Mouse (Mus musculus) lung, embryonic 16.5 days (tissue): Measurements from ENCODE around the gene Rhbdl3. TPM values are rescaled to one million over a fixed set of nuclear protein-coding genes. Genes with fewer than 3 reads are reported as not detected.

Experiments
- ATAC-seq: fragments of 200-750 bp; cut with Nextera tagmentation; 2 replicates; pipeline ENCODE4 v1.8.0; 2017; ENCODE audit warnings: low read depth, mild to moderate bottlenecking, moderate library complexity
- H3K27ac ChIP-seq: fragments of 300-500 bp; sonication (generic); 2 replicates; pipeline ENCODE4 v1.5.1; 2014; ENCODE audit warnings: mild to moderate bottlenecking, control low read depth, low read length
- H3K27me3 ChIP-seq: fragments of 300-500 bp; sonication (generic); 2 replicates; pipeline ENCODE4 v1.6.1; 2014; ENCODE audit warnings: low read depth, low read length, mixed read lengths; ENCODE audit not compliant: control insufficient read depth, insufficient read depth
- H3K36me3 ChIP-seq: fragments of 300-500 bp; sonication (generic); 2 replicates; pipeline ENCODE4 v1.6.1; 2014; ENCODE audit warnings: low read length; ENCODE audit not compliant: control insufficient read depth, insufficient read depth
- H3K4me1 ChIP-seq: fragments of 300-500 bp; sonication (generic); replicated peaks from 2 replicates; pipeline ENCODE4 v1.6.1; 2014; ENCODE audit warnings: low read length, mixed read lengths; ENCODE audit not compliant: control insufficient read depth, insufficient read depth
- H3K4me2 ChIP-seq: fragments of 300-500 bp; sonication (generic); 2 replicates; pipeline ENCODE4 v1.6.1; 2014; ENCODE audit warnings: low read depth, low read length, control low read depth
- H3K4me3 ChIP-seq: fragments of 300-500 bp; sonication (generic); 2 replicates; pipeline ENCODE4 v1.5.1; 2014; ENCODE audit warnings: mild to moderate bottlenecking, low read length, control low read depth
- H3K9ac ChIP-seq: fragments of 300-500 bp; sonication (generic); 2 replicates; pipeline ENCODE4 v1.6.1; 2014; ENCODE audit warnings: low read length, control low read depth
- H3K9me3 ChIP-seq: fragments of 300-500 bp; sonication (generic); 2 replicates; pipeline ENCODE4 v1.6.1; 2016; ENCODE audit warnings: low read length; ENCODE audit not compliant: control insufficient read depth
- WGBS: fragments of 180-500 bp; shearing (Covaris S2); extraction: QIAGEN DNeasy Blood & Tissue Kit; methylation state at CpG from one replicate; pipeline ENCODE4 v1.1.7; 2014; 5-methylcytosine and 5-hydroxymethylcytosine counted together
- polyA plus RNA-seq: library from polyadenylated mRNA; unstranded; fragments of >200 nt; fragmentation: Nextera tagmentation; extraction: Ambion mirVana; gene quantifications from 2 replicates; pipeline ENCODE4 v1.2.1, GENCODE M21; 2015

The Rhbdl3 gene
- polyA plus RNA-seq: 1.5 and 1.7 TPM in 2 replicates

DNA sequence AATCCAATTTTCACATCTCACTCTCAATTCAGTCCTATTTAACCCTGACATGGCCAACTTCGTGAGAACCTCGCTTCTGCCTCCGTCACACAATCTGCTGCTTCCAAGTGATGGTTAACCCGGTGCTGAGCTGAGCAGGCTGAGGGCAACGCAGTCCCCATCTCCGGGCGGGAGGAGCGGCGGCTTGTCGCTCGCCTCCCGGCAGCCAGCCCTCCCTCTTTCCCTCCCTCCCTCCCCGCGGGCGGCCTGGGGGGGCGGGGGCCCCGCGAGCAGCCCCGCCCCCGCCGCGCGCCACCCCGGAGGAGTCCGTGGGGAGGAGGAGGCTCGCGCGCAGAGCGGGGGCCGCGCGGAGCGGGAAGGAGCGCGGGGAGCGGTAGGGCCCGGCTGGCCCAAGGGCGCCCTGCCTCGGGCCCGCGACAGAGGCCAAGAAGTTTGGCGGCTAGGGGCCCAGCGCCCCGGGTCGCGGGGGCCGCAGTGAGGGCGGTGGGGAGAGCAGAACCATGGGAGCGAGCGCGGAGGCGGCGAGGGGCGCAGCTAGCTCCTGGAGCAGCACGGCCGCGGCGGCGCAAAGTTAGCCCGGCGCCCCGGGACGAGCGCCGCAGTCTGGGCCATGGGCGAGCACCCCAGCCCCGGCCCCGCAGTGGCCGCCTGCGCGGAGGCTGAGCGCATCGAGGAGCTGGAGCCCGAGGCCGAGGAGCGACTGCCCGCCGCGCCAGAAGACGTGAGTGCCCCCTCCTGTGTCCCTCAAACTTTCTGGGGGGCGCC lies at the start of gene Rhbdl3:
Gene Rhbdl3 (plus strand): TSS at position 362 of the 765 bp plus-strand sequence.
- Histone ChIP-seq H3K9me3 (no peaks in the 10 kb centered on the region), H3K27ac (no peak within 1 kb of the TSS), H3K27me3 (peaks cover 37% of the 10 kb centered on the region), H3K9ac (peak within 1 kb of the TSS; percentile 70), H3K4me1 (peaks cover 26% of the 10 kb centered on the region), H3K4me3 (peak within 1 kb of the TSS; percentile 69), H3K36me3 (no peaks in the 10 kb centered on the region), H3K4me2 (peak within 1 kb of the TSS; percentile 100)
- under 1% methylated on average over 50 of the region's 81 CpGs for WGBS
- peak; percentile 75 for ATAC-seq

DNA sequence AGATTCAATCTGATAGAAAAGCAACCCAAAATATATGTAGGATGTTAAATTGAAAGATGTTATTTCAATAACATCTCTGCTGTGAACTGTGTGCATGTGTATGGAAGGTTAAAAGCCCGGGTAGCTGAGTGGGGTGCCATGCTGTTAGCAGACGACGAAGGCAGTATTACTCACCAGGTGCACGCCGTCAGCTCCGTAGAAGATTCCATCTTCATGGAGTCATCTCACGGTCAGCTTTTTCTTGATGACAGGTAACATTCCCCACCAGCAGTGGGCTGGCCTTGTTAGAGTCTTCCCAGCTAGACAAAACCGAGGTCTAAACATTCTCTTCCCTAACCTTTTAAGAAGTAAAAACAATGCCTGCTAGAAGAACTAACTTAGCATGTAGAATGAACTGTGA lies 36.6 kb upstream of the Rhbdl3 start:
- Histone ChIP-seq H3K9me3 (no peaks in the 10 kb centered on the region), H3K4me1 (no peaks in the 10 kb centered on the region), H3K36me3 (peaks cover 13% of the 10 kb centered on the region), H3K27ac (no peak overlapping the region), H3K27me3 (no peaks in the 10 kb centered on the region), H3K9ac (no peak overlapping the region), H3K4me3 (no peak overlapping the region), H3K4me2 (no peak overlapping the region)
- 81% methylated on average over 8 of the region's 8 CpGs for WGBS
- ATAC-seq: no peak

DNA sequence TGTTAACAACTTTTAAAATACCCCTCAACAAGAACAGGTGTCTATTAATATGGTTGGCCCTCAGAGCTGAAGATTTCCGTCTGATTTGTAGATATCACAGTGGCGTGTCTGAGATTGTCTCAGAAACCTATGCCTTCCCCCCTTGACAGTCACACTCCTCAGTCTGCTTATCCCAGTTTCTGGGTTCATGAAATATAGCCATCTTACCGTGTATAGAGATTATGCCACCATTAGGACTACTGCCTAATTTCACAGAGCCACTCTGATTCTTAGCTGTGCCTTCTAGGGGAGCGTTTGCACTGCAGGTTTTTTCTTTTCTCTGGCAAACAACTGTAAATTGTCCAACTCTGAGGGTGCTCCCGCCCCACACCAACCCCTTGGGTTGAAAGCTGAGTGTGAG lies 29.6 kb upstream of the Rhbdl3 start:
- Histone ChIP-seq H3K9me3 (0 out of 2 replicates have a peak, but pooled peaks cover 3% of the 10 kb centered on the region), H3K4me1 (no peaks in the 10 kb centered on the region), H3K4me2 (no peak overlapping the region), H3K9ac (no peak overlapping the region), H3K36me3 (peaks cover 6% of the 10 kb centered on the region), H3K27ac (no peak overlapping the region), H3K4me3 (no peak overlapping the region), H3K27me3 (no peaks in the 10 kb centered on the region)
- 73% methylated on average over 5 of the region's 5 CpGs for WGBS
- no peak for ATAC-seq

DNA sequence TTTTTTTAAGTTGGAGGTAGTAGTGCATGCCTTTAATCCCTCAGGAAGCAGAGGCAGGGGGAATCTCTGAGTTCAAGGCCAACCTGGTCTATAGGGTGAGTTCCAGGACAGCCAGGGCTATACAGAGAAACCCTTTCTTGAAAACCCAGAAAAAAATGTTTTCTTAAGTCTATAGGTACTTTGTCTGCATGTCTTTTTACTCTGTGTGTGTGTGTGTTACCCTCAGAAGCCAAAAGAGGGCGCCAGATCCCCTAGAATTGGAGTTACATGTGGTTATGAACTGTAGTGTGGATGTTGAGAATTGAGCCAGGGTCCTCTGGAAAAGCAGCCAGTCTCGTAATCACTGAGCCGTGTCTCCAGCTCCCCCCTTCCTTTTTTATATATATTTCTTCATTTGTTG lies 25.7 kb upstream of the Rhbdl3 start:
- Histone ChIP-seq H3K4me1 (no peaks in the 10 kb centered on the region), H3K36me3 (no peaks in the 10 kb centered on the region), H3K4me3 (no peak overlapping the region), H3K9me3 (0 out of 2 replicates have a peak, but pooled peaks cover 3% of the 10 kb centered on the region), H3K27ac (no peak overlapping the region), H3K4me2 (no peak overlapping the region), H3K9ac (no peak overlapping the region), H3K27me3 (no peaks in the 10 kb centered on the region)
- 43% methylated on average over 3 of the region's 3 CpGs for WGBS
- no peak for ATAC-seq

DNA sequence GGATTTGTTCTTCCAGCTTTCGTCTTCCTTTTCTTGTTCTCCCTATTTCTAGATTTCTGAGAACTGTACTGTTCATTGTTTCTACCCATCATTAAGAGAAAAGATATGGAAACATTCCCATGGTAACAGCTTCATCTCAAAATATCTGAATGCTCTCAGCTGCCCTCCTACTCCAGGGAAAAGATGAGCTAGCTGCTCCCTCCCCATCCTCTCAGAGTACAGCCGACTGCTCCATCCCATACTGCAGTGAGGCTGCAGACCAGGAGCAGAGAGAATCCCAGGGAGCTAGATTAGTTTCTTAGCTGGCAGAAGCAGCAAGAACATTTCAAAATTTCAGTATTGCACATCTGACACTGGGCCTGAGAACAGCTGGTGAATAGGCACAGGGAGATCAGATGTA lies 22.7 kb upstream of the Rhbdl3 start:
- Histone ChIP-seq H3K4me1 (no peaks in the 10 kb centered on the region), H3K27me3 (no peaks in the 10 kb centered on the region), H3K9me3 (0 out of 2 replicates have a peak, but pooled peaks cover 3% of the 10 kb centered on the region), H3K4me2 (no peak overlapping the region), H3K9ac (no peak overlapping the region), H3K36me3 (no peaks in the 10 kb centered on the region), H3K4me3 (no peak overlapping the region), H3K27ac (no peak overlapping the region)
- WGBS: 65% methylated on average over 2 of the region's 2 CpGs
- no peak for ATAC-seq

DNA sequence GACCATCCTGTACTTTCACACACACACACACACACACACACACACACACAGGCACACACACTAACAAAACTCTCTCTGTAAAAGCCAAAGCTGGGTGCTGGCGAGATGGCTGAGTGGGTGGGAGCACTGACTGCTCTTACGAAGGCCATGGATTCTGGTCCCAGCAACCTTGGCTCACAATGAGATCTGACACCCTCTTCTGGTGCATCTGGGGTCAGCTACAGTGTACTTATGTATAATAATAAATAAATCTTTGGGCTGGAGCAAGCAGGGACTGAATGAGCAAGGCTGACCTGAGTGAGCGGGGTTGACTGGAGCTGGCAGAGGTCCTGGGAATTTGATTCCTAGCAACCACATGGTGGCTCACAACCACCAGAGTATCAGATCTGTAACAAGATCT lies 16.9 kb upstream of the Rhbdl3 start:
- WGBS: 58% methylated on average over 3 of the region's 3 CpGs
- H3K9ac ChIP-seq: no peak overlapping the region
- no peak overlapping the region for H3K27ac ChIP-seq
- no peaks in the 10 kb centered on the region for H3K36me3 ChIP-seq
- no peak overlapping the region for H3K4me2 ChIP-seq
- ATAC-seq: no peak
- no peaks in the 10 kb centered on the region for H3K9me3 ChIP-seq
- no peaks in the 10 kb centered on the region for H3K4me1 ChIP-seq
- no peaks in the 10 kb centered on the region for H3K27me3 ChIP-seq
- H3K4me3 ChIP-seq: no peak overlapping the region

DNA sequence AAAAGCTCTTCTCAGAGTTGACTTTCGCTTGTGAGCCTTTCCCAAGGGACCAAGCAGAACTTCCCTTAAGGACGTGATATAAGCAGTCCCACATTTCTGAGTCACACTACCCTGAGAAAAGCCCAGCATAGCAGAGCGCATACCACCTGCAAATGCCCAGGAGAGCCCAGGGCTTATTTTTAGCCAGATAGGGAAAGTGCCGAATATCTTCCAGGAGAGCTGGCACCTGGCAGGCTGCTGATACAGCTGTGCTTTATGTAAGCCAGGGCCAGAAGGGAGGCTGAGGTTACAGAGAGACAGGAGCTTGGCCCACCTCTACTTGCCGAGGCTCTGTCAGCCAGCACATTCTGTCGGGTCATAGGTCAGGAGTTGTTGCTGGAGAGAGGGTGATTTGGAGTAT lies 16.1 kb upstream of the Rhbdl3 start:
- Histone ChIP-seq H3K27ac (no peak overlapping the region), H3K9me3 (no peaks in the 10 kb centered on the region), H3K4me3 (no peak overlapping the region), H3K36me3 (no peaks in the 10 kb centered on the region), H3K4me1 (peaks cover 4% of the 10 kb centered on the region; the same call in 1 of the 2 replicates), H3K27me3 (no peaks in the 10 kb centered on the region), H3K9ac (no peak overlapping the region), H3K4me2 (no peak overlapping the region)
- no peak for ATAC-seq
- 37% methylated on average over 6 of the region's 6 CpGs for WGBS

DNA sequence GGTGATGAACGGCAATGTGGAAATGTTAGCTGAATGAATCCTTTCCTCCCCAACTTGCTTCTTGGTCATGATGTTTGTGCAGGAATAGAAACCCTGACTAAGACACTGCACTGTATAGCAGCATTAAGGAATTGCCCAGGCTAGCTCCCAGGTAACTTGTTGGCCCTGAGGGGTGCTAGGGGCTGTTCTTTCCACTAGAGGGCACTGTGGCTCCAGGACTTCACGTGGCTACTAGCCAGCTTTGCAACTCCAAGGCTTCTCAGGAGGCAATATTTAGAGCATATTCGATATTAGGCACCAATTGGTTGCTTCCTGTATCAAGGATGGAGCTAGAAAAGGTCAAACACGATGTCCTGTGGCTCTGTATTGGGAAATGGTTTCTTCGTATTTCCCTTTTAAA lies 13.6 kb upstream of the Rhbdl3 start:
- Histone ChIP-seq H3K27ac (no peak overlapping the region), H3K4me2 (no peak overlapping the region), H3K9ac (no peak overlapping the region), H3K9me3 (no peaks in the 10 kb centered on the region), H3K27me3 (no peaks in the 10 kb centered on the region), H3K4me1 (peaks cover 6% of the 10 kb centered on the region), H3K4me3 (no peak overlapping the region), H3K36me3 (no peaks in the 10 kb centered on the region)
- ATAC-seq: no peak
- whole genome bisulfite sequencing: 17% methylated on average over 5 of the region's 5 CpGs

DNA sequence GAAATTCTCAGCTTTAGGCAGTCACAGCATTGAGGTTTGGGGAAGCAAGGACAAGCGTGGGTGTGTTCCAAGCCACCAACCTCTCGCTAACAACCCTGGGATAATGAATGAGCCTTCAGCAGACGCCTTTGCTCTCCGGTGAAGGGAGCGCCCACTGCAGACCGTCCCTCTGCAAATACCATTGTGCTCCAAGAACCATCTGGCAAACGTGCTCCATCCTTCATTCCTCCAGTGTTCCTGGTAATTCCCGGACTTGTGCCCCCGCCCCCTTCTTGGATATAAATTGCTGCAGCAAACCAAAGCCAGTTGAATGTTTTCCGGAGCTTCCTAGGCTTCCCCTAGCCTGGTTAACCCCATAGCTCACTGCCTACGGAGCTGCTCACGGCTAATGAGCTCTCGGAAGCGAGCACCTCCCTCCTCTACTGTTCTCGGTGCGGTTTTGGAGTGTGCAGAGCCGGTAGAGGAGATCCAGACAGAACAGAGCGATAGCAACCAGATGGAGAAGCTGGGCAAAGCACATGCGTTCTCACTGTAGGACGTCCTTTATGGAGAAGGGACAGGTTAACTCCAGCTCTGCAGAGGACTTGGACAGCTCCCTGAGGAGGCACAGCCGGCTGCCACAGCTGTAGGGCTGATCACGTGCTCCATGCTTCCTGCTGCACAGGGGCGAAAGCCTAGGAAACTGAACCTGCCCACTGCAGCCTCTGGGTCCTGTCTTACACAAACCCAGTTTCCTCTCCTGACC lies 10.8 kb upstream of the Rhbdl3 start:
- no peak overlapping the region for H3K9ac ChIP-seq
- H3K4me2 ChIP-seq: peak overlapping the region; percentile 47
- no peaks in the 10 kb centered on the region for H3K9me3 ChIP-seq
- ATAC-seq: peak; percentile 89
- H3K36me3 ChIP-seq: no peaks in the 10 kb centered on the region
- H3K4me1 ChIP-seq: peaks cover 6% of the 10 kb centered on the region
- WGBS: 2% methylated on average over 23 of the region's 23 CpGs
- H3K4me3 ChIP-seq: peak overlapping the region; percentile 26
- peak overlapping the region; percentile 26; the same call in 1 of the 2 replicates for H3K27ac ChIP-seq
- no peaks in the 10 kb centered on the region for H3K27me3 ChIP-seq
